Mouse (Mus musculus) forebrain, embryonic 15.5 days (tissue): ENCODE data around the gene Mrgprg. TPM values are rescaled to one million over a fixed set of nuclear protein-coding genes. Genes with fewer than 3 reads are reported as not detected.

Experiments
- ATAC-seq: fragments of 200-750 bp; cut with Nextera tagmentation; replicated peaks from 2 replicates; pipeline ENCODE4 v1.8.0; 2017; ENCODE audit warnings: mild to moderate bottlenecking, moderate TSS enrichment, moderate library complexity
- H3K27ac ChIP-seq: fragments of 300-500 bp; sonication (generic); replicated peaks from 2 replicates; pipeline ENCODE4 v1.5.1; 2015; ENCODE audit warnings: mild to moderate bottlenecking, inconsistent platforms
- H3K27me3 ChIP-seq: fragments of 300-500 bp; sonication (generic); 2 replicates; pipeline ENCODE4 v1.6.1; 2015; ENCODE audit warnings: inconsistent platforms
- H3K36me3 ChIP-seq: fragments of 300-500 bp; sonication (generic); 2 replicates; pipeline ENCODE4 v1.6.1; 2015; ENCODE audit warnings: mild to moderate bottlenecking, inconsistent platforms
- H3K4me1 ChIP-seq: fragments of 300-500 bp; sonication (generic); 2 replicates; pipeline ENCODE4 v1.6.1; 2015; ENCODE audit warnings: inconsistent platforms
- H3K4me2 ChIP-seq: fragments of 300-500 bp; sonication (generic); replicated peaks from 2 replicates; pipeline ENCODE4 v1.6.1; 2015; ENCODE audit warnings: mild to moderate bottlenecking, inconsistent platforms
- H3K4me3 ChIP-seq: fragments of 300-500 bp; sonication (generic); 2 replicates; pipeline ENCODE4 v1.5.1; 2015; ENCODE audit warnings: mild to moderate bottlenecking, inconsistent platforms
- H3K9ac ChIP-seq: fragments of 300-500 bp; sonication (generic); replicated peaks from 2 replicates; pipeline ENCODE4 v1.6.1; 2015; ENCODE audit warnings: mild to moderate bottlenecking, inconsistent platforms
- H3K9me3 ChIP-seq: fragments of 300-500 bp; sonication (generic); 2 replicates; pipeline ENCODE4 v1.6.1; 2016; ENCODE audit warnings: inconsistent platforms
- WGBS: fragments of 180-500 bp; shearing (Covaris S2); methylation state at CpG from one replicate; pipeline ENCODE4 v1.1.7; 2015; ENCODE audit warnings: mixed read lengths; 5-methylcytosine and 5-hydroxymethylcytosine counted together
- polyA plus RNA-seq: library from polyadenylated mRNA; unstranded; fragments of >200 nt; fragmentation: Nextera tagmentation; extraction: Ambion mirVana; gene quantifications from 2 replicates; pipeline ENCODE4 v1.2.1, GENCODE M21; 2015

The Mrgprg gene
- polyA plus RNA-seq, 1 experiment from 2014 or later = not detected

GRCm38 (mm10) chr7:143752606-143753005 is 14.2 kb downstream of the Mrgprg start:
- ATAC-seq = no peak

GRCm38 (mm10) chr7:143752056-143752455 is 14.7 kb downstream of the Mrgprg start:
- peaks cover 24% of the 10 kb centered on the region for H3K4me1 ChIP-seq
- no peak overlapping the region for H3K4me2 ChIP-seq
- ATAC-seq = no peak
- no peak overlapping the region for H3K27ac ChIP-seq
- H3K36me3 ChIP-seq = no peaks in the 10 kb centered on the region
- 75% methylated on average over 4 of the region's 4 CpGs for WGBS
- peaks cover 14% of the 10 kb centered on the region for H3K27me3 ChIP-seq
- H3K9me3 ChIP-seq = no peaks in the 10 kb centered on the region
- H3K4me3 ChIP-seq = no peak overlapping the region
- no peak overlapping the region for H3K9ac ChIP-seq

More at GRCm38 (mm10) chr7:143752606-143753005, 14.2 kb downstream of the Mrgprg start:
- Histone ChIP-seq H3K36me3 (no peaks in the 10 kb centered on the region), H3K4me1 (peaks cover 27% of the 10 kb centered on the region), H3K27me3 (peaks cover 14% of the 10 kb centered on the region), H3K9ac (no peak overlapping the region), H3K9me3 (no peaks in the 10 kb centered on the region), H3K4me2 (no peak overlapping the region), H3K27ac (no peak overlapping the region), H3K4me3 (no peak overlapping the region)
- 82% methylated on average over 3 of the region's 3 CpGs for WGBS

- no peak for ATAC-seq
- Histone ChIP-seq H3K9me3 (no peaks in the 10 kb centered on the region), H3K9ac (no peak overlapping the region), H3K4me3 (no peak overlapping the region), H3K4me1 (peaks cover 17% of the 10 kb centered on the region), H3K27me3 (peaks cover 14% of the 10 kb centered on the region), H3K36me3 (no peaks in the 10 kb centered on the region), H3K27ac (no peak overlapping the region), H3K4me2 (no peak overlapping the region)
- 67% methylated on average over 1 of the region's 1 CpGs for WGBS
Observed at GRCm38 (mm10) chr7:143751380-143751779, 15.4 kb downstream of the Mrgprg start.

DNA sequence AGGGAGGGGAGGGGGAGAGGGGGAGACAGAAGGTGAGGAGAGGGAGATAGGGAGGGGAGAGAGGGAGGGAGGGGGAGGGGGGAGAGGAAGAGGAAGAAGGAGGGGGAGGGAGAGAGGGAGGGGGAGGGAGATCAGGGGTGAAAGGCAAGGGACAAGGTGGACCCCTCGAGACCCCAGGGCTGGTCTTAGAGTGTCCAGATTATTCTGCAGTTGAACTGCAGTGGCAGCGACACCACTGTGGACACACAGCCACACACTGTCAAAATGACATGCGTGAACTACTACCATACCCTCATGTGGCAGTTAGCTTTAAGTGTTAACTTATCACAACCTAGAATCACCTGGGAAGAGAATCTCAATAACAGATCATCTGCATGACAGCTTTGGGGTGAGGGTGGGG is 17.7 kb downstream of the Mrgprg start:
- 0 out of 2 replicates have a peak, but pooled peaks have one; percentile 24 for ATAC-seq
- no peaks in the 10 kb centered on the region for H3K36me3 ChIP-seq
- 62% methylated on average over 3 of the region's 3 CpGs for WGBS
- H3K27ac ChIP-seq = 0 out of 2 replicates have a peak overlapping the region, but pooled peaks have one; percentile 18
- peaks cover 16% of the 10 kb centered on the region for H3K4me1 ChIP-seq
- H3K4me2 ChIP-seq = no peak overlapping the region
- H3K4me3 ChIP-seq = no peak overlapping the region
- no peaks in the 10 kb centered on the region for H3K9me3 ChIP-seq
- no peak overlapping the region for H3K9ac ChIP-seq
- H3K27me3 ChIP-seq = no peaks in the 10 kb centered on the region

DNA sequence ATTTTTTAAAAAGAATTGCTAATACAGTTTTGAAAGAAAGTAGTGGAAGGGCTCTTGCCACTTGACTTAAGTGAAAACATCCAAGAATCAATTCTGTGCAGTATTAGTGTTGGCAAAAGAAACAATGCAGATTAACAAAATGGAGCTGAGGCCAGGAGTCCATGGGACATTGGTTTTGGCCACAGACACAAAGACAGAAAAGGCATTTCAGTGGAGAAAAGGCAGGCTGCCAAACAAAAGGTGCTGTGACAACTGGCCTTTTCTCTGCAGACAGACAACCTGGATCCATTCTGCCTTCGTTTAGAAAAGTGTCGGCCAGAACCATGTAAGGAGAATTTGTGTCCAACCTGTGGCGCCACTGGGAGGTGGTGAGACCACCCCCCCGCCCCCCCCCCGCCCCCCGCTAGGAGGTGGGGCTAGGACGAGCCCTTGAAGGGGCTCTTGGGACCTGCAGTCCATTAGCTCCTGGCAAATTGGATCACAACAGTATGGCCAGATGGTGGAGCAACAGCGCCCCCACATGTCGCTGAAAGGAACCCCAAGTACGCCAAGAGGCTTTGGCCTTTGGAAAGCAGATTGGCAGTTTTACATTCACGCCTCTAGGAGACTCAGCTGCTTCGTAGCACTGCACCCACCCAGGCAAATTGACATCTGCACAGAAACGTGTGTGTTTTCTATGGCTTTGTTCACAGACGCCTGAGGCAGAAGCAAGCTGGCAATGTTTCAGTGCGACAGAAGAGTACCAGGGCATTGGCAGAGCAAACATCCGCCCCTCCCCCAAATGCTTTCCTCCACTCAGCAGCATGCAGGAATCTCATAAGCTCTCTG is 18.5 kb downstream of the Mrgprg start:
- Histone ChIP-seq H3K9me3 (no peaks in the 10 kb centered on the region), H3K4me1 (peaks cover 16% of the 10 kb centered on the region), H3K27me3 (no peaks in the 10 kb centered on the region), H3K4me3 (peak overlapping the region; percentile 16), H3K36me3 (no peaks in the 10 kb centered on the region), H3K9ac (0 out of 2 replicates have a peak overlapping the region, but pooled peaks have one; percentile 24), H3K4me2 (peak overlapping the region; percentile 41), H3K27ac (peak overlapping the region; percentile 78)
- ATAC-seq = peak; percentile 93
- 3% methylated on average over 16 of the region's 16 CpGs for WGBS

- no peak for ATAC-seq
Observed at GRCm38 (mm10) chr7:143740653-143741052, 26.1 kb downstream of the Mrgprg start.

DNA sequence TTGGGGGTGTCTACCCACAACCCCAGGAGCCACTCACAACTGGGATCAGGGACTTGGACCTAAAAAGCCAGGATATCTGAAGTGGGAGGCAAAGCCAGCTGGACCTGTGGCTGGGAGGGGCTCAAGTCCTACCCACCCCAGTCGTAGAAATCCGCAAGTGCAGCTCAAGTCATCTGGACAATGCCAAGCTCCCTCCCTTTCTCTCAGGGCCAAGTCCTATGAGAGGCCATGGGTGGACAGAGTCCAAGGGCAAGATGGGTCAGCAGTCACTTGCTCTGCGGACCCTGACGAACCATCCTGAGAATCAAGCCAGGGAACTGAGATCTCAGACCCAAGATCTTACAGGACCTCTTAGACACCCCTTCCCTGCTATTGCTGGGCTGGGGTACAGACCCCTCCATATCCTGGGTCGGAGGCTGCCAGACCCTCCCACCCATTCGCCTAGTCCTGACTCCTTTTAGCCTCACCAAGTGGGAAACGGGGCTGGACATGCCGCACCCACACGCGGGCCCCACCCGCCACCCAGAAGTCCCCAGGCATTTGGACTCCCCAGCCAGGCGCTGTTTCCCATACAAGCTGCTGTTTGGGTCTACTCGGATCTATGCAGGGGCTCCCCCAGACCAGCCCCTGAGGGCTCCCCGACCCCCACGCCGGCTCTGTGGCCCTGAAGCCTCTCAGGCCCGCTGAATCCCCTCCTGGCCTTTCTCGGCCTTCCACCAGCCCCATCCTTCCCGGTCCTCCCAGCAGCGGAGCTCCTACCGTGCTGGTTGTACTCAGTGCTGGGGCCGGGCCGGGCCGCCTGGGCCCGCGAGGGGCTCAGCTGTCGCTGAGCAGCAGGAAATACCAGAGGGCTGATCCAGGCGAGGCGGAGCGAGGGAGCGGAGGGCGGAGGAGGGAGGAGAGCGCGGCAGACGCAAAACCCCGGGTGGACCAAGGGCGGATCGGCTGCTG is 27.0 kb downstream of the Mrgprg start:
- 0 out of 2 replicates have a peak, but pooled peaks cover 5% of the 10 kb centered on the region for H3K27me3 ChIP-seq
- peaks cover 33% of the 10 kb centered on the region for H3K4me1 ChIP-seq
- WGBS = 5% methylated on average over 38 of the region's 38 CpGs
- H3K27ac ChIP-seq = peak overlapping the region; percentile 81
- peak; percentile 93 for ATAC-seq
- peak overlapping the region; percentile 64 for H3K4me2 ChIP-seq
- H3K9ac ChIP-seq = peak overlapping the region; percentile 70
- no peaks in the 10 kb centered on the region for H3K9me3 ChIP-seq
- H3K4me3 ChIP-seq = peak overlapping the region; percentile 48
- no peaks in the 10 kb centered on the region for H3K36me3 ChIP-seq

More at GRCm38 (mm10) chr7:143740653-143741052, 26.1 kb downstream of the Mrgprg start:
- H3K36me3 ChIP-seq = no peaks in the 10 kb centered on the region
- H3K9me3 ChIP-seq = no peaks in the 10 kb centered on the region
- H3K4me3 ChIP-seq = peak overlapping the region; percentile 48
- 32% methylated on average over 2 of the region's 2 CpGs for WGBS
- H3K4me1 ChIP-seq = peaks cover 33% of the 10 kb centered on the region
- 0 out of 2 replicates have a peak, but pooled peaks cover 5% of the 10 kb centered on the region for H3K27me3 ChIP-seq
- peak overlapping the region; percentile 64 for H3K4me2 ChIP-seq
- H3K27ac ChIP-seq = peak overlapping the region; percentile 51; the same call in 1 of the 2 replicates
- H3K9ac ChIP-seq = peak overlapping the region; percentile 70

- H3K4me3 ChIP-seq = peak overlapping the region; percentile 48
- H3K4me1 ChIP-seq = peaks cover 33% of the 10 kb centered on the region
- WGBS = 5% methylated on average over 5 of the region's 5 CpGs
- 0 out of 2 replicates have a peak, but pooled peaks cover 5% of the 10 kb centered on the region for H3K27me3 ChIP-seq
- H3K4me2 ChIP-seq = peak overlapping the region; percentile 64
- no peaks in the 10 kb centered on the region for H3K9me3 ChIP-seq
- peak overlapping the region; percentile 70 for H3K9ac ChIP-seq
- ATAC-seq = peak; percentile 20
- peak overlapping the region; percentile 81 for H3K27ac ChIP-seq
- H3K36me3 ChIP-seq = no peaks in the 10 kb centered on the region
Observed at GRCm38 (mm10) chr7:143738601-143739006, 28.2 kb downstream of the Mrgprg start.

- Histone ChIP-seq H3K4me2 (peak overlapping the region; percentile 64), H3K4me3 (peak overlapping the region; percentile 48), H3K4me1 (peaks cover 33% of the 10 kb centered on the region), H3K9ac (peak overlapping the region; percentile 70), H3K27ac (peak overlapping the region; percentile 81), H3K9me3 (no peaks in the 10 kb centered on the region), H3K36me3 (no peaks in the 10 kb centered on the region), H3K27me3 (0 out of 2 replicates have a peak, but pooled peaks cover 5% of the 10 kb centered on the region)
- peak; percentile 15 for ATAC-seq
- WGBS = 63% methylated on average over 6 of the region's 6 CpGs
Observed at GRCm38 (mm10) chr7:143738194-143738593, 28.6 kb downstream of the Mrgprg start.

DNA sequence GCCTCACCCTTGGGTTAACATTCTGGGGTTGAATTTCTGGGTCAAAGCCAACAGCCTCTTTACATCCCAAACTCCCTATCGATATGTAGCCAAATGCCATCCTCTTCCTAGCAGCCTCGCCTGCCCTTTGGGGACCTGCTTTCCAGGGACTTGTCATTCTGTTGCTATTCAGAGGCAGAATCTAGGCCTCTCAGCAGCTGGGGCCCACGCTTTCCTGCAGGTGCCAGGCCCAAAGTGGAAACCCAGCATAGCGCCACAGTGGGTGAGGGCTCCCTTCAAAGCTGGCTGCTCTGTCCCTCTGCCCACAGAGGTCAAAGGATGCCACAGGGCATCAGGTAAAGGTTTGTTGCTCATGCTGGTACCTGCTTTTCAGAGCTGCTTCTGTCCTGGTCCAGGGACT is 33.0 kb downstream of the Mrgprg start:
- Histone ChIP-seq H3K4me3 (no peak overlapping the region), H3K27me3 (no peaks in the 10 kb centered on the region), H3K9me3 (no peaks in the 10 kb centered on the region), H3K4me2 (no peak overlapping the region), H3K9ac (no peak overlapping the region), H3K27ac (no peak overlapping the region), H3K4me1 (peaks cover 22% of the 10 kb centered on the region), H3K36me3 (no peaks in the 10 kb centered on the region)
- 87% methylated on average over 4 of the region's 4 CpGs for WGBS
- no peak for ATAC-seq

GRCm38 (mm10) chr7:143729886-143730285 is 36.9 kb downstream of the Mrgprg start:
- H3K4me2 ChIP-seq = no peak overlapping the region
- no peaks in the 10 kb centered on the region for H3K9me3 ChIP-seq
- H3K4me3 ChIP-seq = no peak overlapping the region
- peaks cover 7% of the 10 kb centered on the region; the same call in 1 of the 2 replicates for H3K4me1 ChIP-seq
- no peak overlapping the region for H3K27ac ChIP-seq
- 83% methylated on average over 10 of the region's 10 CpGs for WGBS
- H3K27me3 ChIP-seq = no peaks in the 10 kb centered on the region
- ATAC-seq = no peak
- H3K9ac ChIP-seq = no peak overlapping the region
- H3K36me3 ChIP-seq = no peaks in the 10 kb centered on the region
